Mouse (Mus musculus) stomach, postnatal 0 days (tissue): ENCODE data around the gene Prkaa1.

Source experiments
- CTCF ChIP-seq: IDR thresholded peaks from 2 replicates; pipeline ENCODE4 v1.5.1; 2016; ENCODE audit warnings: antibody characterized with exemption, low read depth, mild to moderate bottlenecking, moderate library complexity
- EP300 ChIP-seq: optimal IDR thresholded peaks from 2 replicates; pipeline ENCODE3; 2016; ENCODE audit warnings: antibody characterized with exemption

GRCm38 (mm10) chr15:5108655-5109040 lies 35.0 kb upstream of the Prkaa1 start:
- no peak for TF ChIP-seq CTCF
- no peak for TF ChIP-seq EP300
